Mouse (Mus musculus) C2C12 (cell line): ENCODE results near the gene Shisal1. TPM values are rescaled to one million over a fixed set of nuclear protein-coding genes. Genes with fewer than 3 reads are reported as not detected.

Experiments used
- H3K27me3 ChIP-seq: one replicate; pipeline ENCODE4 v1.6.1; 2011; ENCODE audit not compliant: control insufficient read depth, insufficient read depth, insufficient read length
- H3K36me3 ChIP-seq: one replicate; pipeline ENCODE4 v1.6.1; 2011; ENCODE audit not compliant: control insufficient read depth, insufficient read depth
- H3K4me3 ChIP-seq: one replicate; pipeline ENCODE4 v1.5.1; 2011; ENCODE audit warnings: mild to moderate bottlenecking, control low read depth; ENCODE audit not compliant: poor library complexity, insufficient read depth, severe bottlenecking
- H3K79me2 ChIP-seq: one replicate; pipeline ENCODE4 v1.6.1; 2011; ENCODE audit not compliant: control insufficient read depth, insufficient read depth
- H3K79me3 ChIP-seq: one replicate; pipeline ENCODE4 v1.6.1; 2011; ENCODE audit warnings: low read depth, control low read depth
- H3ac ChIP-seq: one replicate; pipeline ENCODE3; 2011; ENCODE audit warnings: low read depth; ENCODE audit not compliant: control insufficient read depth, insufficient read length
- CEBPB ChIP-seq: IDR thresholded peaks from one replicate; pipeline ENCODE4 v1.6.1; 2011; ENCODE audit warnings: low read depth, mild to moderate bottlenecking, control low read depth, moderate library complexity
- CTCF ChIP-seq: IDR thresholded peaks from one replicate; pipeline ENCODE4 v1.5.1; 2011; ENCODE audit not compliant: control insufficient read depth, insufficient read depth, insufficient read length
- FOSL1 ChIP-seq: IDR thresholded peaks from one replicate; pipeline ENCODE4 v1.8.0; 2011; ENCODE audit warnings: mild to moderate bottlenecking, low read length; ENCODE audit not compliant: poor library complexity, insufficient read depth, severe bottlenecking
- MAX ChIP-seq: IDR thresholded peaks from one replicate; pipeline ENCODE4 v1.6.1; 2011; ENCODE audit warnings: mild to moderate bottlenecking, control low read depth
- MYOD1 ChIP-seq: IDR thresholded peaks from one replicate; pipeline ENCODE4 v1.6.1; 2011; ENCODE audit warnings: low read depth; ENCODE audit not compliant: control insufficient read depth, insufficient read length
- MYOG ChIP-seq: IDR thresholded peaks from one replicate; pipeline ENCODE4 v1.6.1; 2011; ENCODE audit not compliant: control insufficient read depth, insufficient read length; ENCODE audit errors: extremely low read depth
- USF1 ChIP-seq: IDR thresholded peaks from one replicate; pipeline ENCODE4 v1.6.1; 2011; ENCODE audit warnings: low read depth, mild to moderate bottlenecking, control low read depth, moderate library complexity
- polyA plus RNA-seq: library from polyadenylated mRNA; unstranded; fragments of >200 nt; fragmentation: generic; extraction: Trizol; gene quantifications from one replicate; pipeline ENCODE4 v1.2.1, GENCODE M21; 2012; ENCODE audit warnings: missing spikeins

The Shisal1 gene
- polyA plus RNA-seq, 1 experiment, result not detected

DNA sequence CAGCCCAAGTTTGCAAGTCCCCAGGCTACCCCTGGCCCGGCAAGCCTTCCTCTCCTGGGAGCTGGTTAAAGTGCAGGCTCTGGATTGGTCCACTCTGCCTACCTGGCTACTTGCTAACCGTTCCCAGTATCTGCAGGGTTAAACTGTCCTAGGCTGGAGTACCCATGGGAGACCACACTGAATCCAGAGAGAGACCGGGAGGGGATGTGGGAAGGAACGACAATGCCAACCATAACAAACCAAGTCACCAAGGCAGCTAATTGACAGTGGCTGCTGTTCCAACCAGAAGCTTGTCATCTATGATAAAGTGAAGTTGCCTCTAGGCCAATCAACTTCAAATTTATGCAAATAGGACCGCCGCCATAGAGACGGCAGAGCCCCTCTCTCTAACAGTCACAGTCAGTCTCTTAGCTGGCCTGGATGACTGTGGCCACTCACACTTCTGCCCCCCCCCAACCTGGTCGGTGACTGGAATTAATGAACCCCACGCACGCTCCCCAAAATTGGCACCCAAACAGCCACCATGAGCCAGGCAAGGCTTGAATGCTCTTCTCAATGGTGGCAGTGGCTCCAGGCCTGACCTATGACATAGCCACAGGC is 13.2 kb downstream of the Shisal1 start:
- TF ChIP-seq CTCF (no peak), MYOD1 (peak; percentile 14)

DNA sequence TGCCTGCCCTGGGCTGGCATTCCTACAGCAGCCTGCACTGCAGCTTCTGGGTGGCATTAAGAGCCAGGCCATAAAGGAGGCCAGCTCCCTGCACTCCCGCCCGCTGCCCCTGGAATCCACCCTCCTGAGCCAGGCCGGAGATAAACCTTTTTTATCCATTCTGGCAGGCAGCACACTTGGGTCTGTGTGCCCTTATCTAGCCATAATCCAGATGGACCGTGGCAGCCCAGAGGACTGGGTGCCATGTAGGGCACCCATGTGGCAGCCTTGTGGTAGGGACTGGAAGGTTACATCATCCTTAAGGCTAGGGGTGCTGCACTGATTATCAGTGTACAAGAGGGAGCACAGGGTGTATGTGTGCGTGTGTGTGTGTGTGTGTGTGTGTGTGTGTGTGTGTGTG is 16.4 kb downstream of the Shisal1 start:
- Histone ChIP-seq H3K79me3 (no peaks in the 10 kb centered on the region), H3K79me2 (no peaks in the 10 kb centered on the region), H3K27me3 (peaks cover 36% of the 10 kb centered on the region), H3ac (no peak overlapping the region), H3K4me3 (no peak overlapping the region), H3K36me3 (no peaks in the 10 kb centered on the region)
- TF ChIP-seq MYOG (no peak), USF1 (no peak), FOSL1 (no peak), CEBPB (no peak)

More for the DNA sequence above, 13.2 kb downstream of the Shisal1 start:
- Histone ChIP-seq H3K27me3 (peaks cover 24% of the 10 kb centered on the region), H3K36me3 (no peaks in the 10 kb centered on the region), H3K79me2 (no peaks in the 10 kb centered on the region), H3ac (no peak overlapping the region), H3K4me3 (no peak overlapping the region), H3K79me3 (no peaks in the 10 kb centered on the region)

DNA sequence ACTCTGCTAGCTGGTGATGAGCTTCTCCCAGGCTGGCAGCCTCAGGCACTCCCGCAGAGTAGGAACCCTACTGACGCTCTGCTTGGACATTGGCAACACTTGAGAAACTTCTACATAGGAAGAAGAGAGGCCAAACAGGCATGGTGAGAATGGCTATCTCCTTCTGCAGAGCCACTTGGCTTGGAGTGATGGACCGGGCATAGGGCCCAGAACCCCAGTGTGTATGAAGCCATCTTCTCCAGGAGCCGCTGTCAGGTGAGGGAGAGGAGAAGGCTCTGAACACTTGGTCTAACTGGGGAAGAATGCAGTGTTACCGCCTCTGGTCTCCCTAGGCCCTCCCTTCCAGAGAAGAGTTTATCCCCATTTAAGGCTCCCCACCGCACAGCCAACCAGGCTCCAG is 19.3 kb downstream of the Shisal1 start:
- H3K27me3 ChIP-seq, result peaks cover 59% of the 10 kb centered on the region
- no peak overlapping the region for H3ac ChIP-seq
- H3K79me2 ChIP-seq, result no peaks in the 10 kb centered on the region
- no peaks in the 10 kb centered on the region for H3K36me3 ChIP-seq
- H3K79me3 ChIP-seq, result no peaks in the 10 kb centered on the region
- TF ChIP-seq MYOG (no peak), MYOD1 (no peak), CTCF (no peak), CEBPB (no peak), USF1 (no peak), MAX (no peak), FOSL1 (no peak)
- H3K4me3 ChIP-seq, result no peak overlapping the region

DNA sequence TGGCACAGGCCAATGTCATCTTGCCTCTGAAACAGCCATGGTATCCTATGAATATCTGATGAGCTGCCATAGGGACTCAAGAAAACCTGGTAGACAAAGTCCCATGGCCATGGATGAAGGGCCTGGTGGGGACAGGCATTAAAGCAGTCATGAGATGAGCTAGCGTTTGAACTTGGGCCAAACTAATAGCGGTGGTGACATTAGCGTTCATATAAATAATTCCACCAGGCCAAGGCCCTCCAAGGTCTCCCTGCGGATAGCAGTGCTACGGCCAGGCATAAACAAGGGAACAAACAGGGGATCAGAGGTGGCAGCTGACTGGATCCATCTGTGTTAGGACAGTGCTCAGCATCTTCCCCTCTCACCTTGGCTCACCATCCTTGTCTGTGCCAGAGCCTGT is 21.2 kb downstream of the Shisal1 start:
- TF ChIP-seq MYOD1 (no peak), MAX (no peak), MYOG (no peak), CEBPB (no peak), USF1 (no peak), CTCF (no peak), FOSL1 (no peak)
- Histone ChIP-seq H3K4me3 (no peak overlapping the region), H3K27me3 (peaks cover 69% of the 10 kb centered on the region), H3ac (no peak overlapping the region), H3K79me2 (no peaks in the 10 kb centered on the region), H3K79me3 (no peaks in the 10 kb centered on the region), H3K36me3 (no peaks in the 10 kb centered on the region)

DNA sequence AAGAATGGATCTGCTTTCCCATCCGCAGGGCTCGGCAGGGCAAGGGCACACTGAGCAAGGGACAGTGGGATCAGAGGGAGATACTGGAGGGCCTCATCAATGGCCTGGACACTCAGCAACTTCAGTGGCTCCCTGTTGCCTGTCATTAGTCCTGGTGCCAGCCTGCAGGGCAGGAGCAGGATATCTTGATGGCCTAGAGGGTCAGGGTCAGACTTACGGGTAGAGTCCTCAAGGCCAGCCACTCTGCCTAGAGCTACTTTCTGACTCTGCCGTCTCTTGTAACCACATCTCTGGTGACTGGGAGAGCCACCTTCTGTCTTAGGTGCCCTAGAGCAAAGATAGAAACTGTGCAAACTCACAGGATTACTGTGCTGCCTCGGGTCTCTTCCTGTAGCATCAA is 23.1 kb downstream of the Shisal1 start:
- TF ChIP-seq MAX, result no peak
- no peak for TF ChIP-seq MYOD1
- TF ChIP-seq CEBPB, result no peak
- no peak for TF ChIP-seq USF1
- TF ChIP-seq CTCF, result no peak
- no peak for TF ChIP-seq MYOG
- no peak overlapping the region for H3ac ChIP-seq
- no peaks in the 10 kb centered on the region for H3K79me3 ChIP-seq
- H3K79me2 ChIP-seq, result no peaks in the 10 kb centered on the region
- H3K4me3 ChIP-seq, result no peak overlapping the region
- H3K36me3 ChIP-seq, result no peaks in the 10 kb centered on the region
- peaks cover 79% of the 10 kb centered on the region for H3K27me3 ChIP-seq

DNA sequence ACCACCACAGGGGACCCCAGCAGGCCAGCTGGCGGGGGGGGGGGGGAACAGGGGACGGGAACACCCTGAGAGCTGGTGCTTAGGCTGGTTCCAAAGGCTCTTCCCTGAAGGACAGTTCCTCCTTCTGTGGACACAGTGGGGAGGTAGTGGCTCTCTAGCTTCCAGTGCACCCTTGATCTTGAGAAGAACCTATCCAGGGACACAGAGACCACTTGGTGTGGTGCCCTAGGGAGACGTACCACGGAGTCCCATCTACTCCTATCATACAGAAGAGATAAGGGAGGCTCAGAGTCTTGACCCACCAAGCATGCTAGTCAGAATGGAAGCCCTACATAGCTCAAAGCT is 28.7 kb downstream of the Shisal1 start:
- no peaks in the 10 kb centered on the region for H3K79me2 ChIP-seq
- H3K36me3 ChIP-seq, result no peaks in the 10 kb centered on the region
- H3K79me3 ChIP-seq, result no peaks in the 10 kb centered on the region
- peaks cover 40% of the 10 kb centered on the region for H3K27me3 ChIP-seq
- H3ac ChIP-seq, result no peak overlapping the region
- no peak overlapping the region for H3K4me3 ChIP-seq
- TF ChIP-seq CTCF (no peak), CEBPB (no peak)
